17 mouse cellular contexts compared by ENCODE assay signal in genomic region chr4:120206471-120206891, GRCm38 (mm10). TPM values are rescaled to one million over a fixed set of nuclear protein-coding genes. Genes with fewer than 3 reads are reported as not detected.
DNase-seq lines count a peak whose midpoint lies in the region.
"Had no signal": no experiment of that assay in that cellular context is flagged by ENCODE, and none has a peak within 500 bp of the region (broad histone marks: within the 10 kb centered on the region; RNA-seq: fewer than 3 reads in every experiment).

No protein-coding gene starts in this region.

- DNase-seq in heart, adult 11 months = peak; percentile 81
- DNase-seq in heart, postnatal 10 days = no peak
- DNase-seq in cerebellum, adult 11-12 months = peak; percentile 58
- peak; percentile 69 for DNase-seq in cerebellum, adult 9-10 months
- DNase-seq in cerebellum, postnatal 25 days = peak; percentile 62 to 64
- DNase-seq in left cerebral cortex, adult 9 months (ENCODE audit: low spot score in 2 of 2) = no peak
- DNase-seq in layer of hippocampus, adult 9-10 months (ENCODE audit: low spot score) = no peak
- no peak for DNase-seq in heart, adult 18-20 months
- DNase-seq: adrenal gland, postnatal 14 days; embryo, embryonic 11 days; gastrocnemius, adult 2 months; gastrocnemius, postnatal 25 days; kidney, adult 2 months had no signal

- intact Hi-C loops in heart, postnatal 10 days (cut with DNase I) = no loop called here

RNA-seq across cellular contexts. Expression of gene Edn2, which starts 45.5 kb away (rescaled TPM):
- total RNA-seq in heart, postnatal 10 days (2021) = not detected
- total RNA-seq in heart, adult 18-20 months (2021) = not detected
- total RNA-seq: adrenal gland, postnatal 14 days; common myeloid progenitor, adult 5-6 weeks; gastrocnemius, adult 2 months; gastrocnemius, postnatal 25 days; granulocyte monocyte progenitor cell, adult 5-6 weeks; heart, postnatal 25 days; MEL had no signal

Comparison
In these comparisons a context has a peak if more than half of its experiments do, and no peak if none do; other contexts are left out.
1. DNase-seq: peak in heart, adult 11 months (single experiment), cerebellum, adult 11-12 months (single experiment), cerebellum, adult 9-10 months (single experiment) and cerebellum, postnatal 25 days (2 of 2); none in heart, postnatal 10 days (0 of 2), left cerebral cortex, adult 9 months (0 of 2), layer of hippocampus, adult 9-10 months (single experiment) and heart, adult 18-20 months (0 of 2).